Mouse (Mus musculus): Measurements from ENCODE around the gene Zbtb6.

Zbtb6 gene

DNA sequence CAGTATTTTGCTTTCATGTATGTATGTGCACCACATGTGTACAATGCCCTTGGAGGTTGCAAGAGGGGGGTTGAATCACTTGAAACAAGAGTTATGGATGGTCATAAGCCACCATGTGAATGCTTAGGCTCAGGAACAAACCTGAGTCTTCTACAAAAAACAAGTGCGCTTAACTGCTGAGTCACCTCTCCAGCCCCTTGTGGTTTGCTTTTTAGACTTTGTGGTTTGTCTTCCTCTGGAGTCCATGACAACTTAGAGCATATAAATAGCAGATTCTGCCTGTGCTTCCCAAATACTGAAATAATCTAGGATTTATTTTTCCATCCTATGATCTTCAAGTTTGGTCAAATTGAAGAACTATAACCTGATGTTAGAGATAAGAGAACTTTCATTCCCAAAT lies 67.0 kb downstream of the Zbtb6 start:
- intact Hi-C loops (cut with DNase I), result loop anchor here (5.0 kb wide), 2 partner anchors 36 to 111 kb away; no protein-coding TSS in a partner anchor
